Mouse (Mus musculus) intestine, embryonic 14.5 days (tissue): ENCODE measurements around the gene Foxf2. TPM values are rescaled to one million over a fixed set of nuclear protein-coding genes. Genes with fewer than 3 reads are reported as not detected.

Source experiments
- ATAC-seq: fragments of 200-750 bp; cut with Nextera tagmentation; replicated peaks from 2 replicates; pipeline ENCODE4 v1.8.0; 2017; ENCODE audit warnings: low read depth, moderate number of reproducible peaks, moderate TSS enrichment, moderate library complexity; ENCODE audit not compliant: low FRiP score, low TSS enrichment
- DNase-seq: peaks from one replicate; pipeline ENCODE4 v3.0.0-alpha.2; 2018; ENCODE audit warnings: low spot score
- H3K27ac ChIP-seq: fragments of 300-500 bp; sonication (generic); 2 replicates; pipeline ENCODE4 v1.5.1; 2014; ENCODE audit warnings: low read depth, mild to moderate bottlenecking, control low read depth
- H3K27me3 ChIP-seq: fragments of 300-500 bp; sonication (generic); replicated peaks from 2 replicates; pipeline ENCODE4 v1.6.1; 2014; ENCODE audit warnings: low read length, control low read depth; ENCODE audit not compliant: control insufficient read depth, insufficient read depth
- H3K36me3 ChIP-seq: fragments of 300-500 bp; sonication (generic); 2 replicates; pipeline ENCODE4 v1.6.1; 2014; ENCODE audit warnings: low read length, control low read depth; ENCODE audit not compliant: control insufficient read depth, insufficient read depth
- H3K4me1 ChIP-seq: fragments of 300-500 bp; sonication (generic); replicated peaks from 2 replicates; pipeline ENCODE4 v1.6.1; 2014; ENCODE audit warnings: low read length, control low read depth, mixed read lengths; ENCODE audit not compliant: control insufficient read depth, insufficient read depth
- H3K4me2 ChIP-seq: fragments of 300-500 bp; sonication (generic); 2 replicates; pipeline ENCODE4 v1.6.1; 2014; ENCODE audit warnings: low read length
- H3K4me3 ChIP-seq: fragments of 300-500 bp; sonication (generic); 2 replicates; pipeline ENCODE4 v1.5.1; 2014; ENCODE audit warnings: low read depth, low read length, control low read depth, mixed read lengths
- H3K9ac ChIP-seq: fragments of 300-500 bp; sonication (generic); 2 replicates; pipeline ENCODE4 v1.6.1; 2014; ENCODE audit warnings: mild to moderate bottlenecking, low read length
- H3K9me3 ChIP-seq: fragments of 300-500 bp; sonication (generic); 2 replicates; pipeline ENCODE4 v1.6.1; 2016; ENCODE audit warnings: low read length, control low read depth; ENCODE audit not compliant: control insufficient read depth
- WGBS: fragments of 180-500 bp; shearing (Covaris S2); extraction: QIAGEN DNeasy Blood & Tissue Kit; methylation state at CpG from one replicate; pipeline ENCODE4 v1.1.7; 2014; 5-methylcytosine and 5-hydroxymethylcytosine counted together
- polyA plus RNA-seq: library from polyadenylated mRNA; unstranded; fragments of >200 nt; fragmentation: Nextera tagmentation; extraction: Ambion mirVana; gene quantifications from 2 replicates; pipeline ENCODE4 v1.2.1, GENCODE M21; 2014

Gene Foxf2
- polyA plus RNA-seq, result 27.8 and 28.3 TPM in 2 replicates

GRCm38 (mm10) chr13:31625333-31626101 is at the start of gene Foxf2:
Gene Foxf2 (plus strand): TSS chr13:31625816.
- no peaks in the 10 kb centered on the region for H3K36me3 ChIP-seq
- peaks cover 90% of the 10 kb centered on the region for H3K27me3 ChIP-seq
- peak within 1 kb of the TSS; percentile 93 for H3K9ac ChIP-seq
- peak within 1 kb of the TSS; percentile 67 for H3K4me2 ChIP-seq
- under 1% methylated on average over 64 of the region's 74 CpGs for WGBS
- H3K4me3 ChIP-seq, result peak within 1 kb of the TSS; percentile 66
- H3K4me1 ChIP-seq, result no peaks in the 10 kb centered on the region; the same call in none of the 2 replicates
- peak within 1 kb of the TSS; percentile 94 for H3K27ac ChIP-seq
- ATAC-seq (peak; percentile 45), DNase-seq (peak; percentile 80)
- no peaks in the 10 kb centered on the region for H3K9me3 ChIP-seq

GRCm38 (mm10) chr13:31576696-31577095 is 48.9 kb upstream of the Foxf2 start:
- Histone ChIP-seq H3K36me3 (no peaks in the 10 kb centered on the region), H3K4me3 (no peak overlapping the region), H3K9me3 (no peaks in the 10 kb centered on the region), H3K4me2 (no peak overlapping the region), H3K9ac (no peak overlapping the region), H3K27me3 (no peaks in the 10 kb centered on the region), H3K27ac (no peak overlapping the region), H3K4me1 (no peaks in the 10 kb centered on the region)
- ATAC-seq (no peak), DNase-seq (peak; percentile 43)
- 54% methylated on average over 4 of the region's 4 CpGs for WGBS

GRCm38 (mm10) chr13:31577576-31577975 is 48.0 kb upstream of the Foxf2 start:
- no peak overlapping the region for H3K27ac ChIP-seq
- no peak overlapping the region for H3K4me2 ChIP-seq
- 29% methylated on average over 6 of the region's 6 CpGs for WGBS

DNA sequence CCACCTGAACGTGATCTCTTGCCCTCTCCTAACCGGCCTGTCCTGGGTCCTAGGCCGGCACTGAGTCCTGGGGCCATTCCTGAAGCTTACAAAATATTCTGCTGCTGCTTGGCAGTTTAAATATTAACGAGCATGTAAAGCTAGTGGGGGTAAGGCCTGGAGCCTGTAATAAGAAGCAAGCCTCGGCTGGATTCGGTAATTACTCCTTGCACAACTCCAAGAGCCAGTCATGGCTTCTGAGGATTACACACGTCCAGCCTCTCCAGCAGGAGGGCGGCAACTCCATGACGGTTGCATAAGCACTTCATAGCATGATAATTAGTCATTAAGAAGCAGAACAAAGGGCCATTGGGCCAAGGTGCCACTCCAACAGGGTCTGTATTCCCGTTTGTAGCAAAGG is 47.2 kb upstream of the Foxf2 start:
- no peaks in the 10 kb centered on the region for H3K27me3 ChIP-seq
- WGBS, result 63% methylated on average over 10 of the region's 10 CpGs
- ATAC-seq (peak; percentile 57; the same call in 1 of the 2 replicates), DNase-seq (peak; percentile 54)
- no peak overlapping the region for H3K27ac ChIP-seq
- no peak overlapping the region for H3K4me2 ChIP-seq
- no peak overlapping the region for H3K9ac ChIP-seq
- H3K9me3 ChIP-seq, result no peaks in the 10 kb centered on the region
- no peaks in the 10 kb centered on the region for H3K36me3 ChIP-seq
- H3K4me1 ChIP-seq, result no peaks in the 10 kb centered on the region
- no peak overlapping the region for H3K4me3 ChIP-seq

More at GRCm38 (mm10) chr13:31577576-31577975, 48.0 kb upstream of the Foxf2 start:
- DNase-seq, result peak; percentile 52
- H3K36me3 ChIP-seq, result no peaks in the 10 kb centered on the region
- H3K9ac ChIP-seq, result no peak overlapping the region
- no peaks in the 10 kb centered on the region for H3K4me1 ChIP-seq
- H3K9me3 ChIP-seq, result no peaks in the 10 kb centered on the region
- no peak overlapping the region for H3K4me3 ChIP-seq
- no peak for ATAC-seq
- no peaks in the 10 kb centered on the region for H3K27me3 ChIP-seq

DNA sequence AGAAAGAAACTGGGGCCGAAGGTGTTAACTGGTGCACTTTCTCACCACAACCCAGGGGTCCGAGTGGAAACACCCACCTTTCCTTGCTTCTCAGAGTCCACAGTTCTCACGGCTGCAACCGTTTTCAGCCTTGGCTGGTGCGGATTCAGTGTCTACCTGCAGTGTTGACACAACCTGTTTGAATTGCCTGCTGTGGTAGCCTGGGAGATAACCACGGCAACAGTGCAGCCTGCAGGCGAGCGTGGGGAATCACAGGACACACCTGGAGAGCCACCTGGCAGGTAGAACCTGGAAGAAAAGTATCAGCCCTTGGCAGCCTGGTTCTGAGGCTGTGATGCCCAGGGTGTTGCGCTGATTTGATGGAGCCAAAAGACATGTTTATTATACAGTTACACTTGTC is 45.8 kb upstream of the Foxf2 start:
- Histone ChIP-seq H3K4me3 (no peak overlapping the region), H3K4me2 (no peak overlapping the region; the same call in 1 of the 2 replicates), H3K36me3 (no peaks in the 10 kb centered on the region), H3K4me1 (no peaks in the 10 kb centered on the region), H3K9ac (no peak overlapping the region), H3K27ac (no peak overlapping the region), H3K9me3 (no peaks in the 10 kb centered on the region), H3K27me3 (no peaks in the 10 kb centered on the region)
- WGBS, result 60% methylated on average over 9 of the region's 9 CpGs
- peak; percentile 69 for DNase-seq
- no peak; the same call in 1 of the 2 replicates for ATAC-seq

DNA sequence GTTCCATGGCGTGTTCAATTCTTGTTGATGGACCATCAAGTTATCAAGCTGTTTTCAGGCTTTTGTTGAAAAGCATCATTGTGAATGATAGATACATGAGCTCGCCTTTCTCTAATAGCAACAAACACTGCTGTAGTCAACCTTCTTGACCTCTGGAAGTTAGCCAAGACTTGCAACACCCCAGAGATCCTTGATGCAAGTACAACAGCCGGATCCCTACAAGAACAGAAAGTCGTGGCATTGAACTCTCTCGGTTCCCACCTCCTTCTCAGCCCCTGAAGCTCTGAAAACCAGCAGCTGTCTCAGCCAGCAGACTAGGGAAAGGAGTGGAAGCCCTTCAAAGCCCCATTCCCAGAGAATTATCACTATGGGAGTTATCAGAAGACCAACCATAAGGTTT is 38.3 kb upstream of the Foxf2 start:
- no peak overlapping the region for H3K27ac ChIP-seq
- DNase-seq (peak; percentile 48), ATAC-seq (no peak)
- no peaks in the 10 kb centered on the region for H3K4me1 ChIP-seq
- WGBS, result 62% methylated on average over 5 of the region's 5 CpGs
- no peaks in the 10 kb centered on the region for H3K27me3 ChIP-seq
- H3K4me3 ChIP-seq, result no peak overlapping the region
- H3K9me3 ChIP-seq, result no peaks in the 10 kb centered on the region
- no peak overlapping the region for H3K4me2 ChIP-seq
- H3K36me3 ChIP-seq, result no peaks in the 10 kb centered on the region
- no peak overlapping the region for H3K9ac ChIP-seq

DNA sequence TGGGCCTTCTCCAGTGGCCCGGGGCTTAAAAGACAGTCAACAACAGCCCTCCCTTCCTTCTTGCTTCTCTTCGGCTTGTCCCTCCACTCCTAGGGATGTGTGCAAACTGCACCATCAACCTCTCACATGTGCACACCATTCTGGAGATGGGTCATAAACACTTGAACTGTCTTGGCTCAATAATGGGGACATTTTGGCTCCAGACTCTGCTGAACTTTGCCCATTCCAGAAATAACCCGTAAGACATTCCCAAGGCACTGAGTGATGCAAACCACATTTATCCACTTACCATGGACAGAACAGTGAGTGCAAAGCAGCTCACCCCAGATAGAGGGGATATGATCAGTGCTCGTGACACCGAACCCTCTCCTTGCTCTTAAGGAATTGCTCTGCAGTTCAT is 26.0 kb upstream of the Foxf2 start:
- ATAC-seq, result no peak

GRCm38 (mm10) chr13:31603964-31604363 is 21.7 kb upstream of the Foxf2 start:
- H3K4me1 ChIP-seq, result no peaks in the 10 kb centered on the region
- DNase-seq, result no peak
- H3K4me3 ChIP-seq, result no peak overlapping the region
- H3K27ac ChIP-seq, result no peak overlapping the region
- no peak for ATAC-seq
- H3K27me3 ChIP-seq, result no peaks in the 10 kb centered on the region
- H3K9ac ChIP-seq, result no peak overlapping the region
- no peak overlapping the region for H3K4me2 ChIP-seq
- no peaks in the 10 kb centered on the region for H3K36me3 ChIP-seq
- no peaks in the 10 kb centered on the region for H3K9me3 ChIP-seq
- 85% methylated on average over 6 of the region's 6 CpGs for WGBS

More for the DNA sequence above, 26.0 kb upstream of the Foxf2 start:
- 0 out of 2 replicates have a peak, but pooled peaks cover 3% of the 10 kb centered on the region for H3K9me3 ChIP-seq
- no peak overlapping the region for H3K4me3 ChIP-seq
- H3K36me3 ChIP-seq, result no peaks in the 10 kb centered on the region
- H3K9ac ChIP-seq, result no peak overlapping the region
- DNase-seq, result no peak
- WGBS, result 76% methylated on average over 5 of the region's 5 CpGs
- no peak overlapping the region for H3K27ac ChIP-seq
- H3K4me2 ChIP-seq, result no peak overlapping the region
- H3K27me3 ChIP-seq, result no peaks in the 10 kb centered on the region
- H3K4me1 ChIP-seq, result no peaks in the 10 kb centered on the region
